Mouse (Mus musculus) intestine, embryonic 16.5 days (tissue): ENCODE measurements at regions not wholly inside any gene's neighbourhood (a gene's known extent, or its start where the extent isn't known, plus 50 kb on each side); places are given as distances from the start of the nearest gene placed in this dataset.

Experiments
- ATAC-seq: fragments of 200-750 bp; cut with Nextera tagmentation; 2 replicates; pipeline ENCODE4 v1.8.0; 2017; ENCODE audit warnings: moderate TSS enrichment, moderate library complexity
- H3K27ac ChIP-seq: fragments of 300-500 bp; sonication (generic); 2 replicates; pipeline ENCODE4 v1.5.1; 2014; ENCODE audit warnings: mild to moderate bottlenecking, low read length
- H3K27me3 ChIP-seq: fragments of 300-500 bp; sonication (generic); replicated peaks from 2 replicates; pipeline ENCODE4 v1.6.1; 2014; ENCODE audit warnings: low read length, control low read depth, mixed read lengths; ENCODE audit not compliant: control insufficient read depth, insufficient read depth
- H3K36me3 ChIP-seq: fragments of 300-500 bp; sonication (generic); 2 replicates; pipeline ENCODE4 v1.6.1; 2014; ENCODE audit warnings: low read length, control low read depth; ENCODE audit not compliant: control insufficient read depth, insufficient read depth
- H3K4me1 ChIP-seq: fragments of 300-500 bp; sonication (generic); 2 replicates; pipeline ENCODE4 v1.6.1; 2014; ENCODE audit warnings: low read length, control low read depth, mixed read lengths; ENCODE audit not compliant: control insufficient read depth, insufficient read depth
- H3K4me2 ChIP-seq: fragments of 300-500 bp; sonication (generic); 2 replicates; pipeline ENCODE4 v1.6.1; 2014; ENCODE audit warnings: low read depth, low read length, control low read depth
- H3K4me3 ChIP-seq: fragments of 300-500 bp; sonication (generic); 2 replicates; pipeline ENCODE4 v1.5.1; 2014; ENCODE audit warnings: mild to moderate bottlenecking, low read length
- H3K9ac ChIP-seq: fragments of 300-500 bp; sonication (generic); 2 replicates; pipeline ENCODE4 v1.6.1; 2014; ENCODE audit warnings: low read depth, low read length
- H3K9me3 ChIP-seq: fragments of 300-500 bp; sonication (generic); 2 replicates; pipeline ENCODE4 v1.6.1; 2016; ENCODE audit warnings: low read length, control low read depth; ENCODE audit not compliant: control insufficient read depth
- WGBS: fragments of 180-500 bp; shearing (Covaris S2); extraction: QIAGEN DNeasy Blood & Tissue Kit; methylation state at CpG from one replicate; pipeline ENCODE4 v1.1.7; 2014; 5-methylcytosine and 5-hydroxymethylcytosine counted together

GRCm38 (mm10) chr3:38397615-38397956, 87.1 kb downstream of the Ankrd50 start:
- H3K4me1 ChIP-seq = no peaks in the 10 kb centered on the region
- no peaks in the 10 kb centered on the region for H3K36me3 ChIP-seq
- 71% methylated on average over 13 of the region's 13 CpGs for WGBS
- H3K27ac ChIP-seq = no peak overlapping the region
- no peaks in the 10 kb centered on the region for H3K9me3 ChIP-seq
- H3K4me2 ChIP-seq = no peak overlapping the region
- no peaks in the 10 kb centered on the region for H3K27me3 ChIP-seq
- ATAC-seq = no peak
- no peak overlapping the region for H3K4me3 ChIP-seq
- no peak overlapping the region for H3K9ac ChIP-seq

- no peak for ATAC-seq
- Histone ChIP-seq H3K36me3 (no peaks in the 10 kb centered on the region), H3K27ac (no peak overlapping the region), H3K4me2 (peak overlapping the region; percentile 42), H3K4me1 (no peaks in the 10 kb centered on the region), H3K9me3 (no peaks in the 10 kb centered on the region), H3K9ac (no peak overlapping the region), H3K27me3 (no peaks in the 10 kb centered on the region), H3K4me3 (peak overlapping the region; percentile 31)
- WGBS = 10% methylated on average over 20 of the region's 20 CpGs
These were observed 87.7 kb downstream of the Ankrd50 start for GRCm38 (mm10) chr3:38396760-38397614.

GRCm38 (mm10) chr3:38394308-38394707, 90.3 kb downstream of the Ankrd50 start:
- Histone ChIP-seq H3K27ac (no peak overlapping the region), H3K9me3 (no peaks in the 10 kb centered on the region), H3K36me3 (no peaks in the 10 kb centered on the region), H3K9ac (no peak overlapping the region), H3K4me2 (no peak overlapping the region), H3K27me3 (no peaks in the 10 kb centered on the region), H3K4me3 (no peak overlapping the region), H3K4me1 (no peaks in the 10 kb centered on the region)
- ATAC-seq = no peak
- 74% methylated on average over 4 of the region's 4 CpGs for WGBS

GRCm38 (mm10) chr3:38389647-38390046, 95.0 kb downstream of the Ankrd50 start:
- Histone ChIP-seq H3K36me3 (no peaks in the 10 kb centered on the region), H3K27me3 (no peaks in the 10 kb centered on the region), H3K9me3 (no peaks in the 10 kb centered on the region), H3K4me2 (no peak overlapping the region), H3K9ac (no peak overlapping the region), H3K27ac (no peak overlapping the region), H3K4me1 (no peaks in the 10 kb centered on the region), H3K4me3 (no peak overlapping the region)
- 72% methylated on average over 2 of the region's 2 CpGs for WGBS
- no peak for ATAC-seq

GRCm38 (mm10) chr3:38388961-38389360, 95.7 kb downstream of the Ankrd50 start:
- ATAC-seq = no peak
- H3K4me3 ChIP-seq = no peak overlapping the region
- WGBS = 31% methylated on average over 3 of the region's 3 CpGs

GRCm38 (mm10) chr3:38382743-38383142, 101.9 kb downstream of the Ankrd50 start:
- Histone ChIP-seq H3K27me3 (no peaks in the 10 kb centered on the region), H3K4me3 (no peak overlapping the region), H3K36me3 (no peaks in the 10 kb centered on the region), H3K9me3 (no peaks in the 10 kb centered on the region), H3K27ac (no peak overlapping the region), H3K9ac (no peak overlapping the region), H3K4me1 (no peaks in the 10 kb centered on the region), H3K4me2 (no peak overlapping the region)
- ATAC-seq = no peak
- WGBS = 54% methylated on average over 3 of the region's 3 CpGs

More at GRCm38 (mm10) chr3:38388961-38389360, 95.7 kb downstream of the Ankrd50 start:
- Histone ChIP-seq H3K27me3 (no peaks in the 10 kb centered on the region), H3K4me2 (no peak overlapping the region), H3K27ac (no peak overlapping the region), H3K36me3 (no peaks in the 10 kb centered on the region), H3K4me1 (no peaks in the 10 kb centered on the region), H3K9me3 (no peaks in the 10 kb centered on the region), H3K9ac (no peak overlapping the region)

- WGBS = 56% methylated on average over 5 of the region's 5 CpGs
- no peaks in the 10 kb centered on the region for H3K9me3 ChIP-seq
- no peaks in the 10 kb centered on the region for H3K4me1 ChIP-seq
- H3K4me2 ChIP-seq = no peak overlapping the region
- no peaks in the 10 kb centered on the region for H3K36me3 ChIP-seq
- ATAC-seq = no peak
- H3K27me3 ChIP-seq = no peaks in the 10 kb centered on the region
- no peak overlapping the region for H3K4me3 ChIP-seq
- no peak overlapping the region for H3K9ac ChIP-seq
- no peak overlapping the region for H3K27ac ChIP-seq
These were observed 103.0 kb downstream of the Ankrd50 start for GRCm38 (mm10) chr3:38381623-38382022.

GRCm38 (mm10) chr3:38373690-38374089, 111.0 kb downstream of the Ankrd50 start:
- WGBS = 86% methylated on average over 4 of the region's 4 CpGs

GRCm38 (mm10) chr3:38371702-38372101, 112.9 kb downstream of the Ankrd50 start:
- no peak overlapping the region for H3K4me3 ChIP-seq
- H3K4me1 ChIP-seq = no peaks in the 10 kb centered on the region
- no peak overlapping the region for H3K9ac ChIP-seq
- no peaks in the 10 kb centered on the region for H3K36me3 ChIP-seq
- H3K27ac ChIP-seq = no peak overlapping the region
- no peaks in the 10 kb centered on the region for H3K9me3 ChIP-seq
- H3K27me3 ChIP-seq = no peaks in the 10 kb centered on the region
- WGBS = 47% methylated on average over 2 of the region's 2 CpGs
- H3K4me2 ChIP-seq = no peak overlapping the region
- ATAC-seq = no peak

More at GRCm38 (mm10) chr3:38373690-38374089, 111.0 kb downstream of the Ankrd50 start:
- Histone ChIP-seq H3K4me2 (no peak overlapping the region), H3K4me3 (no peak overlapping the region), H3K36me3 (no peaks in the 10 kb centered on the region), H3K27me3 (no peaks in the 10 kb centered on the region), H3K9ac (no peak overlapping the region), H3K4me1 (no peaks in the 10 kb centered on the region), H3K9me3 (no peaks in the 10 kb centered on the region), H3K27ac (no peak overlapping the region)
- no peak for ATAC-seq

GRCm38 (mm10) chr3:38363888-38364287, 120.8 kb downstream of the Ankrd50 start:
- H3K36me3 ChIP-seq = no peaks in the 10 kb centered on the region
- ATAC-seq = no peak
- H3K9me3 ChIP-seq = no peaks in the 10 kb centered on the region
- no peaks in the 10 kb centered on the region for H3K4me1 ChIP-seq
- no peaks in the 10 kb centered on the region for H3K27me3 ChIP-seq
- H3K4me3 ChIP-seq = no peak overlapping the region
- WGBS = 93% methylated on average over 4 of the region's 4 CpGs
- H3K9ac ChIP-seq = no peak overlapping the region
- no peak overlapping the region for H3K4me2 ChIP-seq
- H3K27ac ChIP-seq = no peak overlapping the region
